8 mouse cellular contexts compared by ENCODE assay signal in the genomic region with DNA sequence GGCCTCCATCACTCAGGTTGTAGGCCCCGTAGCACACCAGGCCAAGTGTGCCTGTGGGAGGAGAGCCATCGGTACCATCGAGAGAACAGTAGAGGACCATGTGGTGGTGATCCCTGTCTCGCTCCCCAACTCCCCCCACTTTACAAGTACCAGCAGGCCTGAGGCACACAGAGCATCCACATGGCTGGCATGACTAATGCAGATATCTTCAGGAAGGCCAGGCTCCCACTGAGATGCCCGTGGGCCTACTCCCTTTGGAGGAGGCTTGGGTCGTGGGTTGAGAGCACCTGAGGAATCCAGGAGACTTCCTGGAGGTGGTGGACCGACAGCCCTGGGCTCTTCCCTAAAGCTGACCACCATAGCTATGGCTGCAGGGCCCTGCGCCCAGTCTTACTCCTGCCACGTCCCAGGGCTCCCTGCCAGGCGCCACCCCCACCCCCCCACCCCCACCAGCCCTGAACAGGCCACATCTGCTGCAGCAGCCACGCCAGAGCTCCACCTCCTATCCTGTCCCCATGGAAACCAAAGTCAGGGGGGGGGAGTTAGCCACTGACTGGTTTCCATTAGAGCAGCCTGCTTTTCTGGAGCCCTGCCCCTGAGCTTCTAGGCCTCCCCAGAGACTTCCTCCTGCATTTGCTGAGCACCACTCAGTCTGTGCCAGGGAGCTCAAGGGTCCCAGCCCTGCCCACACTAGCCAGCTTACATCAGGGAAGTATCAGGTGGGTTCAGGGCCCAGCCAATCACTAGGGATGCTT. TPM values are rescaled to one million over a fixed set of nuclear protein-coding genes. Genes with fewer than 3 reads are reported as not detected.
DNase-seq lines count a peak whose midpoint lies in the region; ATAC-seq lines count a peak whose summit lies in the region.

No protein-coding gene starts in this region.

- H3K4me1 ChIP-seq in embryonic facial prominence, embryonic 13.5 days, result peaks cover 50% of the 10 kb centered on the region
- H3K4me1 ChIP-seq in heart, embryonic 11.5 days (ENCODE audit: control insufficient read depth, insufficient read depth, low read length), result 0 out of 2 replicates have a peak, but pooled peaks cover 4% of the 10 kb centered on the region
- H3K4me1 ChIP-seq in stomach, embryonic 16.5 days (ENCODE audit: control insufficient read depth, insufficient read depth, low read length), result peaks cover 42% of the 10 kb centered on the region

- intact Hi-C loops in left cerebral cortex, postnatal 14 days (cut with DNase I), result no loop called here
- intact Hi-C loops in left cerebral cortex, postnatal 36 days (cut with DNase I), result loop anchor here (2.0 kb wide), 1 partner anchor 22 kb away; no protein-coding TSS in a partner anchor

- peak overlapping the region; percentile 96 for H3K27ac ChIP-seq in embryonic facial prominence, embryonic 13.5 days
- peak overlapping the region; percentile 54 for H3K27ac ChIP-seq in heart, embryonic 11.5 days (ENCODE audit: low read depth, low read length)
- H3K27ac ChIP-seq in stomach, embryonic 16.5 days (ENCODE audit: low read length), result peak overlapping the region; percentile 88

- no peaks in the 10 kb centered on the region for H3K9me3 ChIP-seq in embryonic facial prominence, embryonic 13.5 days
- H3K9me3 ChIP-seq in heart, embryonic 11.5 days (replicated peaks; ENCODE audit: control insufficient read depth, low read length), result no peaks in the 10 kb centered on the region
- no peaks in the 10 kb centered on the region for H3K9me3 ChIP-seq in stomach, embryonic 16.5 days (replicated peaks; ENCODE audit: control insufficient read depth, low read length)

- H3K4me3 ChIP-seq in embryonic facial prominence, embryonic 13.5 days, result no peak overlapping the region
- H3K4me3 ChIP-seq in heart, embryonic 11.5 days (ENCODE audit: low read depth, low read length), result no peak overlapping the region
- no peak overlapping the region for H3K4me3 ChIP-seq in stomach, embryonic 16.5 days (replicated peaks; ENCODE audit: low read length)

- H3K36me3 ChIP-seq in embryonic facial prominence, embryonic 13.5 days, result peaks cover 68% of the 10 kb centered on the region
- H3K36me3 ChIP-seq in heart, embryonic 11.5 days (ENCODE audit: control insufficient read depth, insufficient read depth, low read length), result no peaks in the 10 kb centered on the region
- peaks cover 12% of the 10 kb centered on the region; the same call in 1 of the 2 replicates for H3K36me3 ChIP-seq in stomach, embryonic 16.5 days (ENCODE audit: control insufficient read depth, insufficient read depth, low read length)

- 42% methylated on average over 11 of the region's 11 CpGs for WGBS in embryonic facial prominence, embryonic 13.5 days
- 70% methylated on average over 11 of the region's 11 CpGs for WGBS in heart, embryonic 11.5 days (ENCODE audit: insufficient replicate concordance)
- WGBS in stomach, embryonic 16.5 days, result 51% methylated on average over 11 of the region's 11 CpGs

- DNase-seq in left cerebral cortex, postnatal 14 days (ENCODE audit: low spot score in 2 of 2), result peak; percentile 62 to 83
- no peak for DNase-seq in left cerebral cortex, postnatal 36 days (ENCODE audit: low spot score in 2 of 2)
- DNase-seq in kidney, adult 8-10 months, result peak; percentile 77 to 82
- DNase-seq in lung, postnatal 10 days, result peak; percentile 92
- DNase-seq in spleen, adult 12 weeks (ENCODE audit: low spot score), result no peak

- no peaks in the 10 kb centered on the region for H3K27me3 ChIP-seq in embryonic facial prominence, embryonic 13.5 days
- H3K27me3 ChIP-seq in heart, embryonic 11.5 days (ENCODE audit: control insufficient read depth, insufficient read depth, low read length), result no peaks in the 10 kb centered on the region; the same call in 1 of the 2 replicates
- H3K27me3 ChIP-seq in stomach, embryonic 16.5 days (ENCODE audit: control insufficient read depth, insufficient read depth, low read length), result no peaks in the 10 kb centered on the region

- peak; percentile 76 for ATAC-seq in embryonic facial prominence, embryonic 13.5 days (ENCODE audit: insufficient number of reproducible peaks, insufficient read depth, low FRiP score, low TSS enrichment, low read depth)
- ATAC-seq in heart, embryonic 11.5 days (replicated peaks; ENCODE audit: insufficient number of reproducible peaks, low FRiP score, low TSS enrichment), result no peak; the same call in 1 of the 2 replicates
- peak; percentile 90 for ATAC-seq in stomach, embryonic 16.5 days (ENCODE audit: insufficient read depth, low FRiP score)

- peak overlapping the region; percentile 60 for H3K9ac ChIP-seq in embryonic facial prominence, embryonic 13.5 days
- H3K9ac ChIP-seq in heart, embryonic 11.5 days (ENCODE audit: low read depth, low read length), result no peak overlapping the region
- peak overlapping the region; percentile 50 for H3K9ac ChIP-seq in stomach, embryonic 16.5 days (ENCODE audit: low read length)

- H3K4me2 ChIP-seq in embryonic facial prominence, embryonic 13.5 days, result peak overlapping the region; percentile 33
- H3K4me2 ChIP-seq in heart, embryonic 11.5 days, result no peak overlapping the region
- H3K4me2 ChIP-seq in stomach, embryonic 16.5 days (ENCODE audit: low read depth, low read length), result peak overlapping the region; percentile 15; the same call in 1 of the 2 replicates

RNA-seq across cellular contexts. Expression of gene Ppara, which starts 48.0 kb away (rescaled TPM):
- total RNA-seq in left cerebral cortex, postnatal 14 days (2021), result 1 to 10 TPM; 3.7 to 4.6 TPM
- 1 to 10 TPM; 4.6 to 4.9 TPM for total RNA-seq in left cerebral cortex, postnatal 36 days (2021)
- polyA plus RNA-seq in embryonic facial prominence, embryonic 13.5 days (2015; fragmentation: Nextera tagmentation; extraction: Ambion mirVana), result 2.8 and 3.3 TPM in 2 replicates
- 1.7 and 2.8 TPM in 2 replicates for polyA plus RNA-seq in heart, embryonic 11.5 days (2014; fragmentation: Nextera tagmentation; extraction: Ambion mirVana)
- polyA plus RNA-seq in stomach, embryonic 16.5 days (2015; fragmentation: Nextera tagmentation; extraction: Ambion mirVana), result 8.7 and 12.2 TPM in 2 replicates

Comparison
In these comparisons a context has a peak if more than half of its experiments do, and no peak if none do; other contexts are left out.
1. DNase-seq: peak in left cerebral cortex, postnatal 14 days (2 of 2), kidney, adult 8-10 months (2 of 2) and lung, postnatal 10 days (single experiment); none in left cerebral cortex, postnatal 36 days (0 of 2) and spleen, adult 12 weeks (single experiment).
2. Peak in every context shown above with its lines, with median percentiles within 50 percentile points of each other: H3K27ac ChIP-seq.